Mouse (Mus musculus) inflammation-experienced regulatory T-cells, adult 16 weeks (primary cell): ENCODE measurements around the gene Kcnq5. TPM values are rescaled to one million over a fixed set of nuclear protein-coding genes. Genes with fewer than 3 reads are reported as not detected.

Experiments used
- polyA plus RNA-seq: library from polyadenylated mRNA; unstranded; fragments of 100-300 nt; shearing (Covaris generic); gene quantifications from one replicate; pipeline ENCODE4 v1.2.1, GENCODE M21; 2017

Kcnq5 gene
- polyA plus RNA-seq, result 4.3 TPM

GRCm38 (mm10) chr1:21961251-21962082 is at the start of gene Kcnq5:
Kcnq5 (minus strand) TSS chr1:21961942.

DNA sequence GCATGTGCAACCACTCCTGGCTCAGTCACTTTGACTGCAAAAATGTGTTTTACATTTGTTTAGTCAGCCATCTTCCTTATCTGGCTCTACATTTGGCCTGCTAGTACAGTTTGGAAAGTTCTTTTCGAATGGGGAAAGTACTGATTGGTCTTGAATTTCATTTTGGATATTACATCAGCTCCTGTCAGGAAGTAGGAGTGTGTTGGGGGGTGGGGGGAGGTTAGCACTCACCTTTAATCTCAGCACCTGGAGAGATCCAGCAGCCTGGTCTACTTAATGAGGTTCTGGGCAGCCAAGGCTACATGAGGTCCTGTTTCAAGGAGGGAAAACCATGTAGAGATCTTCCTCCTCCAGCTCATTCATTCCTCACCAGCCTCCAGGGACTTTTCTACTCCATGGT is 578.5 kb downstream of the Kcnq5 start, which contains the start of gene Khdc1b:
TSS of gene Khdc1b (plus strand) at position 301 of the 400 bp plus-strand sequence.

DNA sequence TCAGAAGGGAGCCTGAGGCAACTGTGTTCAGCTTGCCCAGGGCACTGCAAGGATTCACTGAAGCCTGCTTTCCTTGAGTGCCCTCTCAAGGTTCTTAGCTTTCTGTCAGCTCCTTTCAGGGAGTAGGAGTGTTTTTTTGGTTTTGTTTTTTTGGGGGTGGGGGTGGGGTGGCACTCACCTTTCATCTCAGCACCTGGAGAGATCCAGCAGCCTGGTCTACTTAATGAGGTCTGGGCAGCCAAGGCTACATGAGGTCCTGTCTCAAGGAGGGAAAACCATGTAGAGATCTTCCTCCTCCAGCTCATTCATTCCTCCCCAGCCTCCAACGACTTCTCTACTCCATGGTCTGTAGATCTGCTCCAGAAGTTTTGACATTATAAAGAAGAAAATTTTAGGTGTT is 593.7 kb downstream of the Kcnq5 start, which contains the start of gene Khdc1c:
TSS of gene Khdc1c (plus strand) at position 301 of the 400 bp plus-strand sequence.

DNA sequence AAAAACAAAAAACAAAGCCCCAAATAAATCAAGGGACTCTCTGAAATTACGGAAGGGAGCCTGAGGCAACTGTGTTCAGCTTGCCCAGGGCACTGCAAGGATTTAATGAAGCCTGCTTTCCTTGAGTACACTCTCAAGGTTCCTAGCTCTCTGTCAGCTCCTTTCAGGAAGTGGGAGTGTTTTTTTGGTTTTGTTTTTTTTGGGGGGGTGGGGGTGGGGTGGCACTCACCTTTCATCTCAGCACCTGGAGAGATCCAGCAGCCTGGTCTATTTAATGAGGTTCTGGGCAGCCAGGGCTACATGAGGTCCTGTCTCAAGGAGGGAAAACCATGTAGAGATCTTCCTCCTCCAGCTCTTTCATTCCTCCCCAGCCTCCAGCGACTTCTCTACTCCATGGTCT is 612.4 kb downstream of the Kcnq5 start, which contains the start of gene Khdc1a:
TSS of gene Khdc1a (plus strand) at position 301 of the 400 bp plus-strand sequence.

